Mouse (Mus musculus) right cerebral cortex, adult 2 months (tissue): ENCODE results near the gene AC170998.1.
"Not testable (repeated sequence)": the region's sequence is repeated elsewhere in the genome, so short reads cannot be mapped to it uniquely, and the experiment has no call there.

ENCODE experiments used
- DNase-seq, 2 experiments: peaks; one replicate each; pipeline ENCODE4 v3.0.0; 2021 to 2022; ENCODE audit warnings: low spot score in 2 of 2

AC170998.1 gene

GRCm38 (mm10) chr17:28757470-28757869, 31.6 kb downstream of the AC170998.1 start:
- DNase-seq, result no peak

- no peak for DNase-seq
Observed at GRCm38 (mm10) chr17:28760736-28761312, 34.9 kb downstream of the AC170998.1 start.

DNA sequence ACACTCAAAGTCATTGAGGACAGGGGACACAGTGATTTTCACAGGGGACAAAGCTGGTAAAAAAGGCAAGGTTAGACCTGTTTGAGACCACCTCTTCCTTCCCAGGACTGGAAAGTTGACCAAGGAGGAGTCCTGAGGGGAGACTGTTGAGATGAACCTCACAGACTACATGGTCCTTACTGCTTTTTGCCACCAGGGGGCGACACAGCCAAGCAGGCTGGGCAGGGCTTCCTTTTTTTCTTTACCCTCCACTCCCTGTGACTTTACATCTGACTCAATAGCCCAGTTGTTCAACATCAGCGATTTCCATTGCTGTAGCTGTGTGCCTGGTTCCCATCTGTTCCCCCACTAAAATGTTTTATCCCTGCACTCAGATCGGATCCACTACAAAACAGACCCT, 36.0 kb downstream of the AC170998.1 start:
- DNase-seq, result peak; percentile 76 to 78

DNA sequence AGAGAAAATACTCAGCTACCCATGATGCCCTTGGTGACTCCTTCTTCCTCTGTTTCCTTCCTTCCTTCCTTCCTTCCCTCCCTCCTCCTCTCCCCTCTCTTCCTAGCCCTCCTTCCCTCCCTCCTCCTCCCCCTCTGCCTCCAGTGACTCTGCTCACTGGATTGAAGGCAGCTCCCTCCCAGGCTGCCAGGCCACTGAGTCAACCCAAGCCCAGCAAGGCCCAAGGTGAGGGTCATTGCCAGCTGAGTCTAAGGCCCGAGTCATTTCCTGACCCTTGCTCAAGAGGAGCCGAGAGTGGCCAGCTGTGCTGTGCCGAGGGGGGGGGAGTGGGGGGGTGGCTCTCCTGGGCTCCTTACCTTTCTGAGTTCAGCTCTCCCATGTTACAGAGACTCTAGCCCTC, 40.3 kb downstream of the AC170998.1 start:
- DNase-seq, result no peak

DNA sequence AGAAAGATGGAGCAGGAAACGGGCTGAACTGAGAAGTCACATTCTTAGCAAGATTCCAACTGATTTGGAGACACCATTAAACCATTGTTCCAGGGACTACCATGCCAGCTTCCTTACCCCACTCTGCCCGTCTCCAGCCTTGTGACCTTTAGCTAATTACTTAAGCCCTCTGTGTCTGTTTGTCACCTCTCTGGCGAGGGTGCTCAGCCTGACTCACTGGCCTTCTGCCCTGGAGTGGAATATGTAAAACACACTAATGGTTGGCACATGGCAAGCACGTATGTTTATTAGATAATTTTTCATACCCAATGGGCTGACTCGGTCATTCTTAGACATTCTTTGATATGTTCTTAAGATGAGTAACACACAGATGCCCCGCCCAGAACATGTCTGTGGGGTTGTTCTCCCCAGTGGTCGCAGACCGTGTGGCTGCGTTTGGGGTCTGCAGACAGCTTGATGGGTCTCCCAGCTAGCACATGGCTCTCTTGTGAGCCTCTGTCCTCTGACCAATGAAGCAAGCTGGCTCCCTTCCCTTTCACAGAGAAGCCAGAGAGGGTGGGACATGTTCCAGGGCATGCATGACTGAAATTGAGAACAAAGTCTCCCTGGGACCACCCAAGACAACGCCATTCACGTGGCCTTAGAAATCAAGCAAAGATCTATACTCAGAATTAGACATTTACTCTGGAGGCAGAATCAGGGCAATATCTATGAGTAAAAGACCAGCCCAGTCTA, 41.1 kb downstream of the AC170998.1 start:
- no peak for DNase-seq

DNA sequence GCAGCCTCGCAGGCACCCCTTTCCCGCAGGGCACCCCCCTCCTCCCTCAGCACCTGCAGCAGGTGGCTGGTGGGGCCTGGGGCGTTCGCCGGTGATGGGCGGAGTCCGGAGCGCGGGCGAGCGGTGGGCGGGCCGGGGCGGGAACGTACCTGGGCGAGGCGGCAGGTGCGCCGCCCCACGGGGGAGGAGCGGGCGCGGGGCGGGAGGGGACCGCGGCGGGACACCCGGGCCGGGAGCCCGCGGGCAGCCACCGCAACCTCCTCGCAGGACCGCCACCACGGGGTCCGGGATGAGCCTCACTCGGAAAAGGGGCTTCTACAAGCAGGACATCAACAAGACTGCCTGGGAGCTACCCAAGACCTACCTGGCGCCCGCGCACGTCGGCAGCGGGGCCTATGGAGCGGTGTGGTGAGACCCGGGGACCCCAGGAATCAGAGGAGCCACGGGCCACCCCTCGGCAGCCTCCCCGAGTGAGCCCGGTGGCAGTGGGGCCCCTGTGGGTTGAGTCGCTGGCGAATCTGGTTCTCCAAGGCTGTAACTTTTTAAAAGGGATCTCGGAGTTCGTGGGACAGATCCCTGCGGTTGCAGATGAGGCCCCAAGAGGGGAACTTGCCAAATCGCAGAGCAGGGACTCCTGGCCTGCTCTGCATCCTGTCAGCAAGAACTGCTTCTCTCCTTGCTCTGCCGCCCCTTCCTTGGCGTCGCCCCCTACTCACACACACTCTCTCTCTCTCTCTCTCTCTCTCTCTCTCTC, 43.4 kb downstream of the AC170998.1 start, which contains the start of gene Mapk13:
TSS of gene Mapk13 (plus strand) at position 177 of the 754 bp plus-strand sequence.
- no peak for DNase-seq

DNA sequence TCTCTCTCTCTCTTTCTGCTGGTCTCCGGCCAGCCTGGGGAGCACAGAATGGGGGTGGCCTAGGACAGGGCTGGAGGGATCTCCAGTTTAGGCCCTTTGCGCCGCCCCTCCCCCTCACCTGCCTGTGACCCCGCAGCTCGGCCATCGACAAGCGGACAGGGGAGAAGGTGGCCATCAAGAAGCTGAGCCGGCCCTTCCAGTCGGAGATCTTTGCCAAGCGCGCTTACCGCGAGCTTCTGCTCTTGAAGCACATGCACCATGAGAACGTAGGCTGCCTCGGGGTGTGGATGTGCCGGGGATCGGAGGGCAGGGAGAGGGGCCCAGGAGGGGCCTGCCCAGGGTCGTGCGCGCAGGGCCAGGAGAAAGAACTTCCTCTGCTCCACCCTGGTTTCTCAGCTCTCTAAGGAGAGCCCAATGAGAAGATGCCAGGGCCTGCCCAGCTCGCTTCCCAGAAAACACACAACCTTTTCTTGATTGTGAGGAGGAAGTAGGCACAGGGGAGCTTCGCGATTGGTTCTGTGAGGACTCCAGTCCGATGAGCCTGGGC, 44.1 kb downstream of the AC170998.1 start:
- DNase-seq, result peak in 1 of 2 experiments; percentile 25

DNA sequence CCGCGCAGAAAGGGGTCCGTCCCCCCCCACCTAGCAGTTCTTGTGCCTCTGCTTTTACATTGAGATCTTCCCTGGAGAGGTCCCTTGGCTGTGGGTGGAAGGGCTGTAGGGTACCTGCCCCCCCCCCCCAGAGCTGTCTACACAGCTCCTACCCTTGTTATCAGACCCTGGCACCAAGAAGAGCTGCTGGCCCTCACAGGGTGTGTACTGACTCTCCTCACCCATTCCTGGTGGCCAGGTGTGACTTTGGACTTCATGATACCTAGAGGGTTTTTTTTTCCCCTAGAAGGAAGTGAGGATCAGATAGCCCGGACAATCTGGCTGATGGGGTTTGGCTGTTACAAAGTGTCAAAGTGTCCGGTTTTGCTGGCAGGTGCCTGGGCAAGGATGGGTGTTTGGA, 45.4 kb downstream of the AC170998.1 start:
- DNase-seq, result no peak

GRCm38 (mm10) chr17:28774303-28774702, 48.4 kb downstream of the AC170998.1 start:
- DNase-seq, result not testable (repeated sequence)

DNA sequence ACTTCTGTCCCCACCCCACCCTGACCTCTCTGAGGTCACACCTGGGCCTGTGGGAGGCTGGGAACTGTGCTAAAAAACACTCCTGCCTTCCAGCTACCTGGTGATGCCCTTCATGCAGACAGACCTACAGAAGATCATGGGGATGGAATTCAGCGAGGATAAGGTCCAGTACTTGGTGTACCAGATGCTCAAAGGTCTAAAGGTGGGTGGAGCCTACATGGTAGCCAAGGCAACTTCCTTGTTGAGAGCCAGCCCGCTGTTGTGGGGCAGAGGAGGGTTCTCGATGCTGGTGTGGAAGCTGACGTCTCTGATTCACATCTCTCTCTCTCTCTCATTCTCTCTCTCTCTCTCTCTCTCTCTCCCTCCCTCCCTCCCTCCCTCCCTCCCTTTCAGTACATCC, 49.3 kb downstream of the AC170998.1 start:
- DNase-seq, result no peak
